Mouse (Mus musculus): ENCODE measurements around the gene Hilpda. TPM values are rescaled to one million over a fixed set of nuclear protein-coding genes. Genes with fewer than 3 reads are reported as not detected.

The Hilpda gene
- polyA plus RNA-seq, 1 experiment from 2014 or later, result 35.0 TPM

- Histone ChIP-seq H3K27me3 (ENCODE audit: control insufficient read depth, insufficient read depth, low read length) (no peaks in the 10 kb centered on the region), H3K4me3 (ENCODE audit: low read depth, low read length) (no peak overlapping the region), H3K27ac (replicated peaks; ENCODE audit: low read depth, low read length) (no peak overlapping the region), H3K9ac (replicated peaks; ENCODE audit: low read length) (no peak overlapping the region), H3K36me3 (replicated peaks; ENCODE audit: control insufficient read depth, insufficient read depth, low read depth, low read length) (no peaks in the 10 kb centered on the region), H3K4me2 (ENCODE audit: low read depth, low read length) (no peak overlapping the region), H3K4me1 (ENCODE audit: control insufficient read depth, insufficient read depth, low read length) (no peaks in the 10 kb centered on the region), H3K9me3 (replicated peaks; ENCODE audit: control insufficient read depth, low read length) (no peaks in the 10 kb centered on the region)
- no peak for DNase-seq (ENCODE audit: low spot score)
- no peak for ATAC-seq (replicated peaks; ENCODE audit: insufficient number of reproducible peaks, low FRiP score, low TSS enrichment, low read depth)
- 80% methylated on average over 4 of the region's 4 CpGs for WGBS
These were observed 50.4 kb downstream of the Hilpda start for GRCm38 (mm10) chr6:29322735-29323134.

Other genes with a start within 250 kb of the Hilpda start
- gene Lep, start 212.3 kb upstream of the Hilpda start, polyA plus RNA-seq (2014; fragmentation: Nextera tagmentation; extraction: Ambion mirVana), result not detected in 2 replicates
- 60.7 and 64.8 TPM in 2 replicates for gene Rbm28, start 107.5 kb upstream of the Hilpda start, polyA plus RNA-seq (2014; fragmentation: Nextera tagmentation; extraction: Ambion mirVana)
- gene Prrt4, start 92.9 kb upstream of the Hilpda start, polyA plus RNA-seq (2014; fragmentation: Nextera tagmentation; extraction: Ambion mirVana), result 1.3 and 1.5 TPM in 2 replicates
- gene Impdh1, start 56.1 kb upstream of the Hilpda start, polyA plus RNA-seq (2014; fragmentation: Nextera tagmentation; extraction: Ambion mirVana), result 28.1 and 31.7 TPM in 2 replicates
- gene Fam71f2, start 7.1 kb downstream of the Hilpda start, polyA plus RNA-seq (2014; fragmentation: Nextera tagmentation; extraction: Ambion mirVana), result 0.57 and 0.79 TPM in 2 replicates
- not detected in 2 replicates for gene Fam71f1, start 46.7 kb downstream of the Hilpda start, polyA plus RNA-seq (2014; fragmentation: Nextera tagmentation; extraction: Ambion mirVana)
- 323 and 328 TPM in 2 replicates for gene Calu, start 75.6 kb downstream of the Hilpda start, polyA plus RNA-seq (2014; fragmentation: Nextera tagmentation; extraction: Ambion mirVana)
- gene Opn1sw, start 116.0 kb downstream of the Hilpda start, polyA plus RNA-seq (2014; fragmentation: Nextera tagmentation; extraction: Ambion mirVana), result 0.27 and 0.28 TPM in 2 replicates
- gene Ccdc136, start 123.8 kb downstream of the Hilpda start, polyA plus RNA-seq (2014; fragmentation: Nextera tagmentation; extraction: Ambion mirVana), result 17.3 and 22.8 TPM in 2 replicates
- gene Flnc, start 160.8 kb downstream of the Hilpda start, polyA plus RNA-seq (2014; fragmentation: Nextera tagmentation; extraction: Ambion mirVana), result 2.2 and 3.2 TPM in 2 replicates
- gene Atp6v1f, start 195.2 kb downstream of the Hilpda start, polyA plus RNA-seq (2014; fragmentation: Nextera tagmentation; extraction: Ambion mirVana), result 196 and 207 TPM in 2 replicates
- gene Atp6v1fnb, start 198.9 kb downstream of the Hilpda start, polyA plus RNA-seq (2014; fragmentation: Nextera tagmentation; extraction: Ambion mirVana), result not detected in 2 replicates
- 10.0 and 14.6 TPM in 2 replicates for gene Kcp, start 235.5 kb downstream of the Hilpda start, polyA plus RNA-seq (2014; fragmentation: Nextera tagmentation; extraction: Ambion mirVana)